Mouse (Mus musculus) kidney, adult 9 months (tissue): ENCODE results near the gene Ddah2.
"Not testable (repeated sequence)": the region's sequence is repeated elsewhere in the genome, so short reads cannot be mapped to it uniquely, and the experiment has no call there.

Source experiments
- DNase-seq: peaks from one replicate; pipeline ENCODE4 v3.0.0; 2022

Ddah2 gene

DNA sequence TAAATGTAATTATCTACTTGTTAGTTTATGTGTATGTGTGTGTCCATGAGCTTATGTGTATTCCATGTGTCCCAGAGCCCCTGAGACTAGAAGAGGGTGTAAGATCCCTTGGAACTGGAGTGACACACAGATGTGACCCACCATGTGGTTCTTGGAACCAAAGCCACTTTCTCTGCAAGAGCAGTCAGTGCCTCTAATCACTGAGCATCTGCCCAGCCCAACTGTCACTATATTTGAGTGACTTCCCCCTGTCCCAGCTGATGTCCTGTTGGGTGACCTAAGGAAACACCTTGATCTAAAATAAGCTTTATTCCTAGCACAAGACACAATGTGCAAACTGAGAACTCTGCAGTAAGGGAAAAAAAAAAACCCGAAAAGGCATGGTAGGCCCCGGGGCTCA lies 30.5 kb upstream of the Ddah2 start:
- DNase-seq, result no peak

DNA sequence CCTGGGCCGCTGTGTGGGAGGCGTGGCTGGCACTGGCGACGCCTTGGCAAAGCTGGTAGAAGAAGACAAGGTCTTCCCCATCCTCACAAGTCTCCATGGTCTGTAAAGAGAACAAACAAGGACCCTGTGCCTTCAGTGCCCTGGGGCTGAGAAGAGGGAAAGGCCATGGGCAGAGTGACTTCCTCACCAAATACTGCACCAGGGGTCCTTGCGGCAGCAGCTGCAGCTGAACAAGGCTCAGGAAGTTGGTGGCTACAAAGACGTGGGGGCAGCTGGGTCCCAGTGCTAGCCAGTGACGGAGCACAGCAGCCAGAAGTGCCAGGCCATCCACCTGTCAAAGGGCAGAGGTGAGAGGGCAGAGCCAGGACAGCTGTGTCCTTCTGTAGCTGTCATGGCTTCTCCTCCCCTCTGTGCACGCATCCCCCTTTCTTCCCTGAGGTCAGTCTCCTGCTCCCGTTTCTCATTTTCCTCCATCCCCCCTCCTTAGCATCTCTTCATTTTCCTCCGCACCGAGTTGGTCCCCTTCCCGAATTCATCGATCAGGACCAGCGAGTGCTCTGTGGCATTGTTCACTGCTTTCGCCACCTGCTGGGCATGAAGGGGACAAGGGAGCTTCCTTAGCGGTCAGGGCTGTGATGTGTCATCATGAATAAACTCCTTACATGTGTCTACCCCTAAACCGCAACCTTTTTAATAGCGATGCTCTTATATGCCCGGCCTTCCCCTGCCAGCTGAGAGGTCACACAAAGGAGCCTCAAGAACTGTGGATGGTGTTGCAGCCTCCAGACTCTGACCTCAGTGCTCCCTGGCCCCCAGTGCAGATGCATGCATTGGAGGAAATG lies 28.9 kb upstream of the Ddah2 start:
- no peak for DNase-seq

DNA sequence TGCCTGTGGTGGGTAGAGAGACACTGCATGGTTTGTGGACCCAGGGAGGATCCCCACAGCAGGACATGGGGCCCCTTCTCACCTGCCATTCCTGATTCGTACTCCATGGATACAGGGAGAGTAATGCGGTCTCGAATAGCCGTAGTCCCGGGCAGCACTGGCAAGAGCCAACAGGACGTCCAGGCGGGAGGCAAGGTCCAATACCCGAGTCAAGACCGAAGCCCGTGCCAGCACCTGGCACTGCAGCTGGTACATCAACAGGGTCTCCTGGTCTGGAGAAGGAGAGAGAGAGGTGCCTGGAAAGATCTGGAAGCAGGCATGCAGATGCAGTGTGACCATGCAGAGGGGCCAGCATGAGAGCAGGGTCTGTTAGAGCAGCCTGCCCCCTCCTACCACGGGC lies 27.6 kb upstream of the Ddah2 start:
- DNase-seq, result no peak

DNA sequence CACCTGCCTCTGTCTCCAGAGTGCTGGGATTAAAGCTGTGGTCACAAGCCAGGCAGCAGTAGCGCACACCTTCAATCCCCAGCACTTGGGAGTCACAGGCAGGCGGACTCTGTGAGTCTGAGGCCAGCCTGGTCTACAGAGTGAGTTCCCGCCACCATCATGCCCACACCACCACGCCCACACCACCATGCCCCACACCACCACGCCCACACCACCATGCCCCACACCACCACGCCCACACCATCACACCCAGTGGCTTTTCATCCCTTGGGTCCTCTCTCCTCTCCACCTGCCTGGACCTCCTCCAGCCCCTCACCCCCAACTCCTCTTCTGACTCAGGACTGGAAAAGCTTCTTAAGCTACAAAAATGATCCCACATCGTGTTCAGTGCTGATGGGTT lies 27.0 kb upstream of the Ddah2 start:
- DNase-seq, result no peak

DNA sequence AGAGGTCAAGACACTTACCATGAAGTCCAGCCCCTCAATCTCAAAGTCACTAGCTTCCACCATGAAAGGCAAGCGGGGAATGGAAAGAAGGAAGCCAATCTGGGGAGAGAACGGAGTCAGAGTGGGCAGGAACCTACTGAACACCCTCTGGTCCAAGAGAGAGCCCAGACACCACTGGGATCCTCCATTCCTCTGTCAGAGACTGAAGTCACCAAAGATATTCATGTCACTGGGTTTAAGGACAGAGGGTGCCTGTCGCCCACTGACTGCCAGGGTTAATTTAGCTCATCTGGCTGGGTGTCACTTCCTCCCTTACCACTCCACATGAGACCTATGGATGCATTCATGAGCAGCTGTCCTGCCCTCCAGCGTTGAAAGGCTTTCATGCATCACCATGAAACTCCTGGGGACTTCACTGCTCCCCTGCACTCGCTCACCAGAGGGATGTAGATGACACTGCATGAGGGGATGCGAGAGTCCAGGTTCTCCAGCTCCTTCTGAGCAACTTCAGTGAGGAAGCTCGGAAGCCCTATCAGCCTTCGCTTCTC lies 26.4 kb upstream of the Ddah2 start:
- no peak for DNase-seq

DNA sequence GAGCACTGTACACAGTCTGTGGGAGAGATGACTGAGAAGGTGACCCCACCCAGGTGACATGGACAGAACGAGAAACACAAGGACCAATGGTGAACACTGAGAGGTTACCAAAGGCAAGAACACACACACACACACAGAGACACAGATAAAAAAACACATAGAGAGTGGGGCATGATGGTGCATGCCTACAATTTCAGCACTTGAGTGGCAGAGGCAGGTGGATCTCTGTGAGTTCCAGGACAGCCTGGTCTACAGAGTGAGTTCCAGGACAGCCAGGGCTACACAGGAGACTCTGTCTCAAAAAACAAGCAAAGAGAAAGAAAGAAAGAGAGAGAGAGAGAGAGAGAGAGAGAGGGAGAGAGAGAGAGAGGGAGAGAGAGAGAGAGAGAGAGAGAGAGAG lies 25.1 kb upstream of the Ddah2 start:
- not testable (repeated sequence) for DNase-seq

DNA sequence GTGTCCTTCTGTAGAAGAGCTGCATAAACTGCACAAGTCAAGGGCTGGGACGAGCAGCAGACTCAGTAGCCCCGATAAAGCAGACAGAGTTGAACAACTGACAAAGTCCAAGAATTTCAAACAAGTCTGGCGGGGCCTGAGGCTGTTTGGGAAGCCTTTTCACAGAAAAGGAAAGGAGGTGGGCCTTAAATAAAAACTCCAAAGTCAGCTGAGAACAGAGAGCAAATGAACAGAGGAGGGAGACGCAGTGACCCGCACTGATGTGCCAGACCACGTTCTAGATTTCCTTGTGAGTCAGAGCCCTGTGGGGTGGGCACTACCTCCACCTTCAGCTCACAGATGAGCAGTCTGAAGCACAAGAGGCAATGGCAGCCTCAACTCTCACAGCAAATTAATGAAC lies 23.9 kb upstream of the Ddah2 start:
- no peak for DNase-seq

DNA sequence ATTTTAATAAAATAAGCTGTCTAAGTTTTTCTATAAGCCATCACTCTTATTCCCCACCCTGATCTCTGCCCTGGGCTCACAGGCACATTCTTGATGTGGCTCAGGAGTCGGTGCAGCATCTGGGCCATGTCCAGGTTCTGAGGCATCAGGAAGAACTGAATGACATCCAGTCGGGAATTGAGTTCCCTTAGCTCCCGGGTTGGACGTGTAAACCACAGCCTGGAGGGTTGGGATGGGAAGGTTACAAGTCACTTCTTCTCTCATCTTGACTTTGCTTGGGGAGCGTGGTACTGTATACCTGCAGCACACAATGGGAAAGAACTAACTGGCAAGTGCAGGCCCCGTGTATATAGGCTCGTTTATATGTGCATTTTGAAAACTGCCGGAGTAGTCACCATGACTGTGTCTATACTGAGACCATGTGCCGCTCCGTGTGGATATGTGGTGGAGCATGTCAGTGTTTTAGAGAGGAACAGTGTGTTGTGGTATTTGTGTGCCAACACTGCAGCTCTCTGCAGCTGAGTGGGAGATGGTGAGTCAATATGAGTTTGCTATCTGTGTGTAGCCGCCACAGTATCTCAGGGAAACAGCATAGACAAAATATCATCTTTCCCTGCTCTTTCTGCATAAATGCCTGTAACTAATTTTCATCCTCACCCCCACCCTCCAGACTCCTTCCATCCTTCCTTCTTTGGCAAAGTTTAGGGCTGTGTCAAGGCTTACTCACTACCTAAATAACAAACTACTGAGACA lies 19.5 kb upstream of the Ddah2 start:
- no peak for DNase-seq

DNA sequence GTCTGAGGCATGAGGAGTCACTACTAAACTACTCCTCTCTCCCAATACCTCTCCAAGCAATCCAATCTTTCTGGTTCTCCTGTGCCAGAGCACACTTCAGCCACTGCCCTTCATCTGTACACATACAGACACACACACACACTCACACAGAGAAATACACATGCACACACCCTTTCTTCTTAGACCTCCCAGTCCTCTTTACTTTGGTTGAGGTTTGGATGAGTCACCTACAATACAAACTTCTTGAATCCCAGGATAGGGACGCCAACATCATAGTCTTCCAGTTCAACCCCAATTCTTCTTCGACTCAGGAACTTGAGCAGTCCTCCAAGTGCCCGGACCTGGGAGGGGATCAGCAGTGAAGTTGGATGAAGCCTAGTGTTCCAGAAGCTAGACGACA lies 15.0 kb upstream of the Ddah2 start:
- no peak for DNase-seq

DNA sequence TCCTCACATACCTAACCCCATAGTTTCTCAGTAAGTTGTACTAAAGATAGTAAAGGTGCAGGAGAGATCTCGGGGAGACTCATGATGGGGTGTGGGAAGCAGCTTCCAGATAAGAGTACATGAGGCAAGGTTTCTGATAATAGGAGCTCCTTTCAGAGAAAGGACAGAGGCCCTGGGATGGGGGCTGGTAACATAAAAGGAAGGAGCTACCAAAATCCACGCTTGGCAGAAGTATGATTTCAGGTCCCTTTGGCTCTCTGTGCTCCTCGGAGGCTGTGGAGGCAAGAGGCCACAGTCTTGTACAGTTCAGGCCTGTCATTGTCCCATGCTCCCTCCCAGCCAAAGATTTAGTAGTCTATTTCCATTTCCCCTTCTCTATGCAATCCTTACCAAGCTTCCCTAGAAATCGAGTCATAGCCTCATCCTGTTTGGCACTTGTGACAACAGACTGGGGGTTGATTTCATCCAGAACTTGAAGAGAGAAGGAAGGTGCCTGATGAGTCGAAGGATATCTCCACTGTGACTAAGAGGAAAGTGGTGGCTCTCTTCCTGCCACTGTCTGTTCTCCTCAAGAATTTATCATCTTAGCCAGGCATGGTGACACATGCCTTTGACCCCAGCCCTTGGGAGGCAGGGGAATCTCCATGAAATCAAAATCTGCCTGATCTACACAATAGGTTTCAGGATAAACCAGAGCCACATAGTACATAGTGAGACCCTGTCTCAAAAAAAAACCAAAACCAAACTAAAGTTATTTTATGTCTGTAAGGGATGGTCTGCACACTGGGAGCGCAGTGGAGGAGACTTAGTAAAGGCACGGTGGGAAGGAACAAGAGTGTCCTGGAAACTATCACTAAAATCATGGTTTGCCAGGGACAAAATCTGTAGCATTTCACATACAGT lies 13.7 kb upstream of the Ddah2 start:
- DNase-seq, result no peak

DNA sequence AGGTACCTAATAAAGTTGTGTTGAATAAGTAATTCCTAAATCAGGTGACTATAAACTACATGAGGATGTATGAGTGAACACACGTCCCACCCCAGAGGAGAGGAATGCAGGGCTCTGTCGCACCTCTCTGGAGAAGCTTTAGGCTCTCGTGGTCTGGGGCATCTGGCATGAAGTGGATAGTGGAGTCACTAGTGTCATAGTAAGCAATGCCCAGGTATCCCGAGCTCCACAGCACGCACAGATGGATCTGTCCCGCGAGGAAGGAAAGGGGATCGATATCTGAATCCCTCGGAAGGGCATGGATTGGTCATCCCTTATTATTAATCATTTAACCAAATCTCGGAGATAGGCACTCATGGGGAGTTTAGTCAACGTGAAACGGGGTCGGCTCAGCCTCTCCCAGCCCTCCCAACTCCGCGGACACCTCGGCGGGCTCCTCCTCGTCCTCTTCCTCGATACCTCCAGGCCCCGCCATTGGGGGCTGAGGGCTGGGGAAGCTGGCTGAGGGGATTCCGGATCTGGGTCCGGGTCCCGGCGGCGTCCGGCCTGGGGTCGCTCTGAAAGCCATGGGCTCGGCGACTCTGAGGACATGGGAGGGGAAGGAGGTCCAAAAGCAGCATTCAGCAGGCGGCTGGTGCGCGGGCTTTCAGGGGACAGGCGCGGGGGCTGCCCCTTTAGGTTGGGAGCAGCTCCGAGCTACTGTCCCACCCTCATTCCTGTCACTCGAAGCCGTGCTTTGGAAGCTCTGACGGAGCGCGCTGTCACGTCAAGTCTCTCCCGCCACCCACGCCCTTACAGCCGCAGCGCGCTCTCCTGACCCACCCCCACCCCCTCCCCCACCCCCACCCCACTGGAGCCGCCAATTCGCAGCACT lies 12.8 kb upstream of the Ddah2 start:
- peak; percentile 36 for DNase-seq

DNA sequence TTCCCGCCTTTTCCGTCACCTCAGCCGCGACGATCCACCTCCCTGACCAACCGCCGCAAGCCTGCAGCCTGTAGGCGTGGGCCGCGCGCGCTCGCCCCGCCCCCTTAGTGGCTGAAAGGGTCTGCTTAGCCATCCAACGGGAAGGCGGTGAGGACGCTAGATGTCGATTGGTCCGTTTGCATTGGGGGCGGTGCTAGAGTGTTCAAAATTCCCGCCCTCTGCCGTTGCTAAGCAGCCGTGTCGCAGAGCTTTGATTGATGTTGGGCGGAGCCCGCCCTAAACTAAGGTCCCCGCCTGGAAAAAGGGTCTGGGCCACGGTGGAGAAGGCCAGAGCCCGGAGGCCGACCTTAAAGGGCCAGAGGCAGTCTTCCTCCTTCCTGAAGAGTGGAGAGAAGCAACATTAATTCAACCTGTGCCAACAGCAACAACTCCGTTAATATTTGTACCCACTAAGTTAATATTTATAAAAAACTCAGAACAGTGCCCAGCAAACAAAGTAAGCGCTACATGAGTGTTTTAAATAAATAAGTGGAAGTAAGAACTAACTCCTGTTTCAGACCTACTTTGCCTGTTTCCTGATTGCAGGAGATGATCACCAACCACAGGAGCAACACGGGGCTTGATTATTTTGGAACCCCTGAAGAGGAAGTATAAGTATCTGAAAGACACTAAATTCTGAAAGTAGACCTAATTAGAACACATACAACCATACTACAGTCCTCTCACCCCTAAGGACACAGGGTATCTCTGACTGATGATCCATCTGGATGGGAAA lies 12.0 kb upstream of the Ddah2 start, which contains the start of gene Msh5:
TSS of gene Msh5 (minus strand) at position 65 of the 775 bp plus-strand sequence.
- peak; percentile 99 for DNase-seq

DNA sequence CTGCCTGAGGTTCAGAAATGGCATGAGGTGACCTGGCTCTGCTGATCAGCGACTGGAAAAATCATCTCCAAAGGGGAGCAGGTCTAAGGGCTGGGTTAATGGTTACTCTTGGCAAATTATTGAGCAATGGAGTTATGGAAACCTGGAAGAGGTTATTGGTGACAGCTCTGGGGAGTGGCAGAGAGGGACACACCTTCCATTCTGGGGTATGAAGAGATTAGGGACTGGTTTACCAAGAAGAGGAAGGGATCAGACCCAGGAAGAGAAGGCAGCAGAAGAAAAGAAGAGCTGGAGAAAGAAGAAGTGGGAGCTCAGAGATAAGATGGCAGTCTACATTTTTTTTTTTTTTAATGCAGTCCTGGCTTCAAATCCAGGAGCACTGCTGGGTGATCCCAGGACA lies 11.1 kb upstream of the Ddah2 start:
- peak; percentile 92 for DNase-seq

DNA sequence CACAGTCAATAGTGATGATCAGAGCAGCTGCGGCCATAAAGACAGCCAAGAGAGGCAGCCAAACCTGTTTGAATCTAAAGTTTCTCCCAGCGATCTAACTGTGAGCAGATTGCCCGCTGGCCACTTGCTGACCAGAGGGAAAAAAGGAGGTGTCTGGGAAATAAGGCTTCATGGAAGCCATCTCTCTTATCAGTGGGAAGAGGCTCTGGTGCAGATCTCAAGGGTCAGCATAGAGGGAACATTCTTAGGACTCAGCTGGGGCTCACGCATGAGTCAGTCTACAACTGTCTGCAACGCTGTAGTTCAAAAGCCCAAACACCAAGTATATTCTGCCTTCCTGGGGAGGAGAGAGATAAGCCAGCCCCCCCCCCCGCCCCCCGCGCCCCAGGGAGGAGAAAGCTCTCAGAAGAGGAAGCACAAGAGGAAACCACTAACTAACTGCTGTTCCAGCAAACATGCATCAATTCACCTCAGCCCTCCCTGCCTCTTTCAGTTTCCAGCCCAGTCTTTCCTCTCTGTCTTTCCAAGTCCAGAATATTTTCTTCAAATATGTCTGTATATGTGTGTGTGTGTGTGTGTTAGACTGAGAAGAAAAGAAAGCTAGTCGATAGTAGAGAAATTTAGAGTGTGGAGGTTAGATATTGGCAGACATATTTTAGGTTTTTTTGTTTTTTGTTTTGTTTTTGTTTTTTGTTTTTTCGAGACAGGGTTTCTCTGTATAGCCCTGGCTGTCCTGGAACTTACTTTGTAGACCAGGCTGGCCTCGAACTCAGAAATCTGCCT lies 10.5 kb upstream of the Ddah2 start:
- peak; percentile 46 for DNase-seq

DNA sequence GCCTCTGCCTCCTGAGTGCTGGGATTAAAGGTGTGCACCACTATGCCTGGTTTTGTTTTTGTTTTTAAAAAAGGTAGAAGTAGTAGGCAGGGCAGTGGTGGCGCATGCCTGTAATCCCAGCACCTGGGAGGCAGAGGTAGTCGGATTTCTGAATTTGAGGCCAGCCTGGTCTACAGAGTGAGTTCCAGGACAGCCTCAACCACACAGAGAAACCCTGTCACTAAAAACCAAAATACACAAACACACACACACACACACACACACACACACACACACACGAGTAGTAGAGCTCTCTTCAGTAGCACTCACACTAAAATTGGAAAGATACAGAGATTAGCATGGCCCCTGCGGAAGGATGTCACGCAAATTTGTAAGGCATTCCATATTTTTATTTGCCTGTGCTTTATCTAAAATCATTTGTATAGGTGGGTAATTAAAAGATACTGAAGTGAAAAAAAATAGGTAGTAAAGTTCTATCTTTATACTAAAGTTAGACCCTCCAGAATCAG lies 9.8 kb upstream of the Ddah2 start:
- DNase-seq, result no peak

DNA sequence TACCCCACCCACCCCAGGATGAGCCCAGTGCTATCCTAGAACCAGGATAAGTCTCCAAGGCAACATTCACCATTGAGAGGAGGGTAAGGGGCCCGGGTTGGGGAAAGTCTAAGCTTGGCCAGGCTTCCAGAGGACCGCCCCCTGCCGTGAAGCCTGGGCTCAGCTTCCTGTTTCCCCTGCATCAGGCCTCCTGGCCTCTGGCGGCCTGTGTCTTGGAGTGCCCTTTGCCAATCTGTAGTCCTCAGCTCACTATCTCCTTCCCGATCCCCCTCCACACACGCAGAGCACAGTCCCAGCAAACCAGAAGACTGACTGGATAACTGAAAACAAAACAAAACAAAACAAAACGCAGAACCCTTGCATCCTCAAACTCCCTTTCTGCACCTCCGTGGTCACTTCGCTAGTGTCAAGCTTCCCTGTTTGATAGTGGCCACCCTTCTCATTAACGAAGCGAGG lies 9.2 kb upstream of the Ddah2 start, which contains the start of gene Clic1:
TSS of gene Clic1 (plus strand) at position 406 of the 456 bp plus-strand sequence.
- DNase-seq, result peak; percentile 60

DNA sequence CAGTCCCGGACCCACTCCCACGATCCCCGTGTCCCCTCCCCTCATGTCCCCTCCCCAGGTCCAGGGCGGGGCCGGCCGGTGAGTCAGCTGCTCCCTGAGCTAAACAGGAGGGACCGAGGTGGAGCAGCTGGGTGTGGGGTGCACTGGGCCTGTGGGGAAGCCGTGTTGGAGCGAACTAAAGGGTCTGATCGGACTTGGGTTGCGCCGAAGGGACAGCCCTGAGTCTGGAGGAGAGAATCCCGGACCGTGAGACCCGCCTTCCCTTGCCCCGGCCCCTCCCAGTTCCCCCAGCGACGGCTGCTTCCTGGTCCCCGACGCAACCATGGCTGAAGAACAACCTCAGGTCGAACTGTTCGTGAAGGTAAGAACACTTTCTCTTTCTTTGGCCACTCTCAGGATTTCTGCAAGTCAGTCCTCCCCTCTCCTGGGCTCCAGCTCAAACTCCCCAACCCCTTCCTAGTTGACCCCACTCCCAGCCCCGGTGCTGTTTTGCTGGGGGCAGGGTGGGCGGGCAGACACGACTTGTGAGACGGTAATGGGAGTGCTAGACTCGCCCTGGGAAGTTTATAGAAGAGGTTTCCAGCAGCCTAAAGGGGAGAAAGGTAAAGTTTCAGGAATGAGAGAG lies 8.6 kb upstream of the Ddah2 start:
- peak; percentile 82 for DNase-seq

DNA sequence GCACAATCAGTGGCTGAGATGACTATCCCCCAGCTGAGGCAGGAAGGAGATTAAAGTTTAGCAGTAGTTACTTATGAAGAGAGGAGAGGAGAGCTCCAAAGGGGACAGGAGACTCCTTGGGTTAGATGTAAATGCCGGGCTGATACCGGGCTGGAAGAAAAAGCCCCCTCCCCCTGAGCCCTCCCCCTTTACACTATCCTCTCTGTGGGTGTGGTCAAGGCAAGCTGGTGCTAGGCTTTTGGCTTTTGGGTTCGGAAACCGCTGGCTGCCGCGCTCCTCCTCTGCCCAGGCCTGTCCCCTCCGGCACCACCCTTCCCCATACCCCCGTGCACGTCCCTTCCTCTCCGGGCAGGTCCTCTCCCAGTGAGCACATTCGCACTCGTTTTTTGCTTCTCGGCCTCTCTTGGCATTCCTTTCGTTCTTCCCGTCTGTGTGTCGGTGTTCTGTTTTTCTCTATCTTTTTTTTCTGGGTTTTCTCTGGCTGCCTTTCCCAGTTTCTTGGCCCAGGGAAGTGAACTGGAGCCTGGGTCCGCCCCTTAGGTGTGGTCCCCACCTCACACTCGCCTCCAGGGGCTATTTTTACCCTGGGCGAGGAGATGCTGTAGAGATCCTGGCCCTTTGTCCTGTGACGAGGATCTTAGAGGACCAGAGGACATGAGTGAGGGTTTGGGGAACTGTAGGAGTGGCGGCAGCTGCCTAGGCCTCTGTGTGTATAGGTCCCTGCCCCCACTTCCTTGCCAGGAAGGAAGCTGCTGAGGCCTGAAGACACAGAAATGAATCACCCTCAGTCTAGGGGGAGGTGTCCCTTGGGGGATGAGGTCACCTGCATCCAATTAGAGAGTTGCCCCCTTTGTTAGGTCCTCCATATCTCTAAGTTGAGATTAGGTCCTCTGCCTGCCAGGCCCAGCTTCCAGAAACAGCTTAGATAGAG lies 7.4 kb upstream of the Ddah2 start:
- peak; percentile 85 for DNase-seq
